32 mouse cellular contexts compared by ENCODE assay signal in genomic region chr11:66872773-66873470, GRCm38 (mm10). TPM values are rescaled to one million over a fixed set of nuclear protein-coding genes. Genes with fewer than 3 reads are reported as not detected.
"Had no signal": no experiment of that assay in that cellular context is flagged by ENCODE, and none has a peak within 500 bp of the region (broad histone marks: within the 10 kb centered on the region; RNA-seq: fewer than 3 reads in every experiment).

No protein-coding gene starts in this region.

- H3K27ac ChIP-seq: heart, embryonic 13.5 days; heart, embryonic 15.5 days; hindbrain, embryonic 10.5 days; hindbrain, embryonic 12.5 days; hindbrain, embryonic 13.5 days; hindbrain, embryonic 14.5 days; hindbrain, embryonic 15.5 days; hindbrain, postnatal 0 days; intestine, embryonic 15.5 days; kidney, embryonic 15.5 days; kidney, postnatal 0 days; layer of hippocampus, adult 2 months; left cerebral cortex, adult 2 months had no signal

- H3K27me3 ChIP-seq: heart, embryonic 13.5 days; heart, embryonic 15.5 days; hindbrain, embryonic 12.5 days; hindbrain, embryonic 13.5 days; hindbrain, embryonic 15.5 days; intestine, embryonic 15.5 days had no signal

- H3K36me3 ChIP-seq: heart, embryonic 12.5 days; heart, embryonic 13.5 days; heart, embryonic 15.5 days; hindbrain, embryonic 10.5 days; hindbrain, embryonic 12.5 days; hindbrain, embryonic 13.5 days; hindbrain, embryonic 15.5 days; intestine, embryonic 15.5 days; kidney, embryonic 15.5 days had no signal

- H3K9me3 ChIP-seq: heart, embryonic 12.5 days; heart, embryonic 13.5 days; heart, embryonic 15.5 days; hindbrain, embryonic 10.5 days; hindbrain, embryonic 12.5 days; hindbrain, embryonic 13.5 days; hindbrain, embryonic 15.5 days; intestine, embryonic 15.5 days; kidney, embryonic 15.5 days had no signal

- H3K9ac ChIP-seq: heart, embryonic 12.5 days; heart, embryonic 13.5 days; heart, embryonic 15.5 days; hindbrain, embryonic 12.5 days; hindbrain, embryonic 13.5 days; hindbrain, embryonic 14.5 days; hindbrain, embryonic 15.5 days; intestine, embryonic 15.5 days; kidney, embryonic 15.5 days had no signal

- H3K4me1 ChIP-seq: heart, embryonic 12.5 days; heart, embryonic 13.5 days; heart, embryonic 15.5 days; hindbrain, embryonic 12.5 days; intestine, embryonic 15.5 days had no signal

- H3K4me2 ChIP-seq: heart, embryonic 12.5 days; heart, embryonic 13.5 days; heart, embryonic 15.5 days; hindbrain, embryonic 12.5 days; hindbrain, embryonic 13.5 days; hindbrain, embryonic 14.5 days; hindbrain, embryonic 15.5 days; intestine, embryonic 15.5 days; kidney, embryonic 15.5 days had no signal

- H3K4me3 ChIP-seq: heart, embryonic 12.5 days; heart, embryonic 13.5 days; heart, embryonic 15.5 days; hindbrain, embryonic 10.5 days; hindbrain, embryonic 12.5 days; hindbrain, embryonic 13.5 days; hindbrain, embryonic 15.5 days; intestine, embryonic 15.5 days; kidney, embryonic 15.5 days; layer of hippocampus, adult 2 months; left cerebral cortex, adult 2 months had no signal

- DNase-seq: heart, postnatal 10 days; heart, postnatal 14 days; heart, postnatal 36 days; heart, postnatal 4 days; kidney, adult 11 months; kidney, adult 18-20 months; kidney, adult 2 months; kidney, adult 8-10 months; kidney, adult 9 months; kidney, postnatal 10 days; kidney, postnatal 14 days; kidney, postnatal 25 days; kidney, postnatal 36 days; kidney, postnatal 4 days; layer of hippocampus, adult 9-11 months; layer of hippocampus, postnatal 36 days had no signal

RNA-seq across cellular contexts. Expression of gene Pirt, which starts 38.9 kb away (rescaled TPM):
- total RNA-seq: hematopoietic stem cell, adult 5-6 weeks had no signal
- polyA plus RNA-seq: inflammation-experienced regulatory T-cells, adult 6 months had no signal
